Mouse (Mus musculus): ENCODE measurements at regions not wholly inside any gene's neighbourhood (a gene's known extent, or its start where the extent isn't known, plus 50 kb on each side); places are given as distances from the start of the nearest gene placed in this dataset.

DNA sequence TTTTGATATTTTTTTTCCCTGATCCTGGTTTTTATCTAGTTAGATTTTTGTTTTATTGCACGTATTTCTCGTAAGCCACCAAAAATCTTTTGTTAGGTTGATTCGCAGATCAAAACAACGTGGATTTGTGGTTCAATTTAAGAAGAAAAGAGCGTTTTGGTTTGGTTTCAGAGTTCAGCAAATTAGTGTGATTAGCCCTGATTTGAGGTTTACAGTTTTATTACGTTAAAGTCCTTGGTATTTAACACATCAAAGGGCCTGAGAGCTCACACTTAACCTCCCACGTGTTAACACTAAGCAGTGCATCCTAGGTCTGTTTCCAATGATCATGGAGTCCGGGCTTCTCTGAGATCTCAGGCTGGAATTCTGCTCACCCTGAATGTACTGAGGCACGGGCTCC is 107.5 kb upstream of the Smim23 start:
- no peak for TF ChIP-seq CTCF (conservative IDR thresholded peaks at IDR 0.05; ENCODE audit: low read length)
- no peak for TF ChIP-seq NANOG (IDR thresholded peaks at IDR 0.05; ENCODE audit: borderline replicate concordance, low read length)
- no peak for TF ChIP-seq POU5F1 (IDR thresholded peaks at IDR 0.05; ENCODE audit: borderline replicate concordance, low read length)
